Mouse (Mus musculus) mouse embryonic stem cell (cell line): Measurements from ENCODE around the gene Narfl.
"Not testable (repeated sequence)": the region's sequence is repeated elsewhere in the genome, so short reads cannot be mapped to it uniquely, and the experiment has no call there.

Experiments used
- in situ Hi-C, 2 experiments: fragments of 300-500 bp; cut with MboI; formaldehyde crosslinking; loops; 1 replicate in 1 of 2; 3 replicates in 1 of 2; pipeline ENCODE4 v1.14.3; 2019 to 2020; ENCODE audit warnings: low sequenced_read_pairs in 2 of 2, low pct_unique_long_range_greater_than_20kb in 1 of 2, mixed read lengths in 1 of 2; ENCODE audit not compliant: unreplicated experiment in 1 of 2

Gene Narfl

DNA sequence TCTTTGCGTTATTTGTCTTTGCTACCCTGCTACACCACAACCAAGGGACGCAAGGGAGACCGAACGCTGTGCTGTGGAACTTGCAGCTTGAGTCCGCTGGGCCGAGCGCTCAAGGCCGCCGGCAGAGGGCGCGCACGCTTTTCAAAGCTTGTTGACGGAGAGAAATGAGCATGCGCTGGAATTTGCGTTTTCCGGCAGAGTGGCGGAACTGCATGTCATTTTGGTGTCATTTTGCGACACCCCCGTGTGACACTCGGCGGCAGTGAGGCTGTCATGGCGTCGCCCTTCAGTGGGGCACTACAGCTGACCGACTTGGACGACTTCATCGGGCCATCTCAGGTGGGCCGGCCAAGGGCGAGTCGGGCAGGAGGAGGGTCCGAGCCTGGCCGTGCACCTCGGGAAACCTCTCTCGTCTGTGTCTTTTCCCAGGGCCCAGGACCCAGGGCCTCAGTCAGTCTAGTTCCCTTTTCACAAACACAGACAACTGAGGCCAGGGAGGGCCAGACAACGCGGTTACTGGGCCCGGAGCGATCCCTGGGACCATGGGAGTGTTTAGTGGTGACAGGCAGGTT, at the start of gene Narfl:
Narfl (plus strand) TSS at position 228 of the 572 bp plus-strand sequence.
- in situ Hi-C loops, result no loop called here

DNA sequence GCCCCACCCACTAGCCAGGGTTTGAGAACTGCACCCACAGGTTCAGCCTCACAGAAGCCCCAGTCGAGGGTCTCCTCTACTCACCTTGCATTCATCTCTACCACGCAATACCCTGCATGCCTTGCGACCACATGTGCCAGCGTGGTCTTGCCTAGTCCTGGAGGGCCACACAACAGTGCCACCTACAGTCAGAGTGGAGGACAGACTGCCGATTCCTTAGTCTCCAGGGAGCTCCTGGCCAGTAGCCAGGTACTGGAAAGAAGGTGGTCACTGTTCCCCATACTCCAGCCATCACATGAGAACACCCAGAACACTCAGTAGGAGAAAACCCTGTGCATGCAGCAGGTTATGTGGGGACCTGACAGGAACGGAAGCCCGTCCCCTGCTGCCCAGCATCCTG, 49.7 kb upstream of the Narfl start:
- in situ Hi-C loops, result no loop called here

DNA sequence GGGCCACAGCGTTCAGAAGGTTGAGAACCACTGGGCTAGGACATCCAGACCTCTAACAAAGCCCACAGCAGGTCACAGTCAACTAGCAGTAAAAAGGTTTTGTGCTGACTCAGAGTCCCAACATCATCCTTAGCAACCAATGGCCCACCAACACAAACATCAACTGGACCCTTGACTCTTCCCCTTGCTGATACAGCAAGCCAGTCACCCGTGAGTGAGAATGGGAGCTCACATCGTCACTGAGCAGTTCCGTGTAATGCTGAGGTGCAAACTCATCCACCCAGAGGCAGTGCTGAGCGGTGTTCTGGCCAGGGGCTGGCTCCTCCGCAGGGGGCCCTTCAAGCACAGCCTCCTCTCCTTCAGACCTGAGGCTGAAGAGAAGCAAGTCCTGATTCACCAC, 48.3 kb upstream of the Narfl start:
- in situ Hi-C loops, result no loop called here

DNA sequence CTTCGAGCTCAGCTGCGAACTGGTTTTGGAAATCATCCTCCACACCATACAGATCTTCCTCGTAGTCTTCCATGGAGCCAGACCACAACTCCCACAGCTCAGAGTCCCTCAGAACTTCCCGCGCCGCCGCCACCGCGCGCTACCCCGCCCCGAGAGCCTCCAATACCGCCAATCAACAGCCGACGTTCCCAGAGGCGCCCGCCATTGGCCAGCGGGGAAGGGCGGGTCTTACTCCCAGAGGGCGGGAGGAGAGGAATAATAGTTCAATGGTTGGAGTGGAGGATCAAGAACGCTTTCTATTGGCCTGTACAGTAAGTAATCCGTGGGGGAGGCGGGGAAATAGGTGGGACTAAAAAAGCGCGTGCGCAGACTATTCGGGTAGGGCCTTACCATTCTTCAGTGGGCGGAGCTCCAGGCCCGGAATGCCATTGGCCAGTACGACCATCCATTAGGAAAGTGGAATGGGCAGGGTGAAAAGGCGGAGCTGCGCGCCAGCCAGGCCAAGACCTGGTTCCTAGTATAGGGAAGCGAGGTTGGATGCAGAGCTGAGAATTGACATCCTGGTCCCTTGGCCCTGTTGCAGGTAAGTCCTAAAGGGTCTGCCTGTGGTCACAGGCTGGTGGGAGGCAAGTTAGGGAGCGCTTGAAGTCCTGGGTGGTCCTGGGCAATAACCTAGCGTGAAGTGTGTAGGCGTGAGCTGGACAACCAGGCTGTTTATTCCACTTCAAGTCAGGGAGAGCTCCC, 46.1 kb upstream of the Narfl start, which contains the start of the genes Chtf18 and Rpusd1:
Chtf18 (minus strand) TSS at position 155 of the 744 bp plus-strand sequence.
Rpusd1 (plus strand) TSS at position 406 of the 744 bp plus-strand sequence.
- in situ Hi-C loops, result no loop called here

DNA sequence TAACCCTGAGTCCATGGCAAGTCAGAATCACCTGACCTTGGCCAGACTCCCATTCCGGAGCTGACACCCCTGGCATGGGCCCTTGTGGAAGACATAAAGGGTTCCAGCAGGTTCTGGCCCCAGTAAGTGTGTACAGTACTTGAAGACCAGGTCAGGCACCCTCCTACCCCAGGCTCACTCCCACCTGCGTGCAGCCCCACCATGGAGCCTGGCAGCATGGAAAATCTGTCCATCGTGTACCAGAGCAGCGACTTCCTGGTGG, 45.6 kb upstream of the Narfl start:
- in situ Hi-C loops, result no loop called here

DNA sequence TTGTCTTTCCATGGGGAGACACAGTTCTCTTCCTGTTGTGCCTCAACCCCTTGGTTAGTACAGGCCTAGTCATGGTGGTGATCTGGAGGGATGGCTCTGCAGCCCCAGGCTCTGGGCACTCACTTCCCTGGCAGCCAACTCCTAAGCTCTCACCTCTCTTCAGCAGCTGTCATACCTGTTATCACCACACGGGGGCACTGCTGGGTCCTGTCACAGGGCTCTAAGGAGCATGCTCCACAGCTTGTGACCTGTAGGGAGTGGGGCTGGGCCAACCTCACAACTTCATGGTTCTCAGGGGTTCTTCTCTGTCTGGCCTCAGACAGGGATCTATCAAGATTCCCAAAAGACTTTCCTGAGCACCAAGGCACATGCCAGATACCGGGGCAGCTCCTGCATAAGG, 41.5 kb upstream of the Narfl start:
- in situ Hi-C loops, result loop anchor here (5.0 to 10.0 kb wide), 2 partner anchors 35 to 63 kb away; partner anchors contain the start of genes AC134908.4 (in 1 of the 2), Fam173a (in 1 of the 2) and Metrn (in 1 of the 2)

DNA sequence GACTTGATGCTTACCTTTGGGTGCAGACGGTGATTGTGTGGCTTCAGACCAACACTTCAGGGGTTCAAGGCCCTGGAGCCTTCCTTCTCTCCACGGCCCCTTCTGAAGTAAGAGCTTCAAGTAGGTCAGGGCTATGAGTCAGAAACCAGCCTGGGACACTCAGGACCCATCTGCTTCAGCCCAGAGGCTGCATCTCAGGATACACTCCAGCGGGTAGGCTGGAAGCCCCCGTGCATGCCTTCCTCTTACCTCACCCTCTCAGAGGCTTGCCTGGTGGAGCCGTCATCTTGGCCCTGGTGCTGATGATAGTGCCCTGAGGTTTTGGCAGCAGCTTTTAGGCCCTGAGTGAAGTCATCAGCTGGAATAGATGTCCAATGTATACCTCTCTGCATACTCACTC, 38.3 kb upstream of the Narfl start:
- in situ Hi-C loops, result loop anchor here in 1 of 2 experiments (10.0 kb wide), 1 partner anchor 60 kb away; the partner anchor contains the start of genes AC134908.4, Fam173a and Metrn

DNA sequence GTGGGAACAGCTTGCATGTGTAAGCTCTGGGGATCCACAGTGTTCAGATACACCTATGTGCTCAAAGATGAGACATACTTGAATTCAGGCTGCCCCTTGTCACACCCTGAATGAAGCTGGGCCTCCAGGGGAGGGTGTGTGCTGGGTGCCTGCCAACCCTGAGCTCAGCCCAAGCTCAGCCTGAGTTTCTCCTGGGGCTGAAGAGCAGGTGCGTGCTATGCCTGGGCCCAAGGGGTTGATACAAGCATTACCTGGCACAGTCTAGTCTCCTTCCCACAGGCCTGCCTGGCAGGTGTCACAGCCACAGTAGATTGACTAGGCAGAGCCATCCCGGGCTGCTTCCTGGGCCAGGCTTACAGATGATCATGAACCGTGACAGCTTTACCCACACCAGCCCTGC, 37.8 kb upstream of the Narfl start, which contains the start of gene Mslnl:
Mslnl (plus strand) TSS at position 298 of the 400 bp plus-strand sequence.
- in situ Hi-C loops, result loop anchor here in 1 of 2 experiments (10.0 kb wide), 1 partner anchor 59 kb away; the partner anchor contains the start of genes AC134908.4, Fam173a and Metrn

DNA sequence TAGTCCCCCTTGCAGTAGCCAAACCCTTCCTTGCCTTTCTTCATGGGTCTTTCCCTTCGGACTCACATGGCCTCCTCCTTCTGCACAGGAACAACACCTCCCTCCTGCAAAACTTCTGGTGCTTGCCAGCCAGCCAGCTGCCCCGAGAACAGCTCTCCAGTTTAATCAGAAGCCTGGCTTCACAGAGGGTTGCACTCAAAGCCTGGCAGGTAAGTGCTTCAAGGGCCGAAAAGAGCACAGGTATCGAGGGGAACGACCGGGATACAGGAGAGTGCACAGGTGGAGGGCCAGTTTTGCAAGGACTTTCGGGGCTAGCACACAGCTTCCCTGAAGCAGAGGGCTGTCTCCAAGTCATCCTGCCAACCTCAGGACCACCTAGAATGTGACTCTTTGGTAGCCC, 34.7 kb upstream of the Narfl start:
- in situ Hi-C loops, result loop anchor here in 1 of 2 experiments (10.0 kb wide), 1 partner anchor 56 kb away; the partner anchor contains the start of genes AC134908.4, Fam173a and Metrn

DNA sequence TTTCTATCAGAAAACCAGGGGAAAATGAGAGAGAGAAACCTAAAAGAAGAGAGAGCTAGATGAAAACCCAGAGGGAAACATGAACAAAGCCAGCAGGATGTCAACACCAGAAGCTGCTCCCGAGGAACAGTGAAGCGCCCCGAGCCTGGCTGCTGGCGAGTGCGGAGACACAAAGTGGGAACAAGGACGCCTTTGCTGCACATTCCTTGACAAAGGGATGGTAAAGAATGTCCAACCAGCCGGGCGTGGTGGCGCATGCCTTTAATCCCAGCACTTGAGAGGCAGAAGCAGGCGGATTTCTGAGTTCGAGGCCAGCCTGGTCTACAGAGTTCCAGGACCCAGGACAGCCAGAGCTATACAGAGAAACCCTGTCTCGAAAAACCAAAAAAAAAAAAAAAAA, 32.1 kb upstream of the Narfl start:
- in situ Hi-C loops, result not testable (repeated sequence)

DNA sequence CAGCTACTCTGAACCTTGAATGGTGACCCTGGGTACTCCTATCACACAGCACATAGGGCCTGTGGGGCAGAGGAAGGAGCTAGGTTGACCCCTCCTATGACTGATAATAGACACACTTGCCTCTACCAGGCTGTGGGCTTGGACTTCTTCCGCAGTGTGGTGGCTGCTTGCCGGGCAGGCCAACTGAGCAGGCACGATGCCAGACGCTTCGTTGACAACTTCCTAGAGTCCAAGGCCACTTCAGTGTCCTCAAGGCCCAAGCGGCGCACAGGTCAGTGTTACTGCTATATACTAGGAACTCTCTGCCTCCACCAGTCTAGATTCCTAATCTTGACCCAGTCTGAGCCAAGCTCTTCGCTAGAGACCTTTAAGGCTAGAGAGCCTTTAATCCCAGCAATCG, 29.7 kb upstream of the Narfl start:
- in situ Hi-C loops, result no loop called here

DNA sequence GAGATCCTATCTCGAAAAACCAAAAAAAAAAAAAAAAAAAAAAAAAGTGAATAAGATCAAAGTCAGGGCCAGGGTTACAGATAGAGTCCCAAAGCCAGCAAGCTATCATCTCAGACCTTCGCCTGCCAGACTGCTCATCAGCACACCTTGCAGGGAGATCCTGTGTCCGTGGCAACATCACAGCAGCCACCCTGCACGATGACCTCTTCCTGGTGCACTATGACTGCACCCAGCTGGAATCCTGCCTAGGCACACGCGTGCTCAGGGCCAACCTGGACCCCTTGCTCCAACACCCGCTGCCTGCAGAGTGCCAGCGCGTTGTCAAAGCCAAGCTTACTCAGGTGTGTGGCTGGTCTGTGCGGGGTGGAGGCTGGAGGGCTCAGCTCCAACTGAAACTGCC, 29.3 kb upstream of the Narfl start:
- in situ Hi-C loops, result no loop called here

DNA sequence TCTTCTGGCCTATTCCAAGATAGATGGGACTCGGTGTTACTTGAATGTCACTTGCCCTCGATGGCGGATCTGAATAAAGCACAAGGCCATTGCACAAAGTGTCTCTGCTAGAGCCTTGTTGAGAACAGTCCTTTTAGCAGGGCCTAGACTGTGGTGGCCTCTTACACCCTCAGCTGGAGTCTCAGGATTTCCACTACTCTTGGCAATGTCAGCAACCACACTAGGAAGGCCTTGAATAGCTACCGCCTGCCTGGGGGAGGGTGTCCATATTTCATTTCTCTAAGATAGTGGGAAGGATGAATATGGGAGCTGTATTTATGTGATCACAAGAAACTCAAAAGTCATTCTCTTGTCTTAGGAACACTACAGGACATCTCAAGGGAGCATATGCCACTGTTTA, 25.3 kb upstream of the Narfl start:
- in situ Hi-C loops, result no loop called here

DNA sequence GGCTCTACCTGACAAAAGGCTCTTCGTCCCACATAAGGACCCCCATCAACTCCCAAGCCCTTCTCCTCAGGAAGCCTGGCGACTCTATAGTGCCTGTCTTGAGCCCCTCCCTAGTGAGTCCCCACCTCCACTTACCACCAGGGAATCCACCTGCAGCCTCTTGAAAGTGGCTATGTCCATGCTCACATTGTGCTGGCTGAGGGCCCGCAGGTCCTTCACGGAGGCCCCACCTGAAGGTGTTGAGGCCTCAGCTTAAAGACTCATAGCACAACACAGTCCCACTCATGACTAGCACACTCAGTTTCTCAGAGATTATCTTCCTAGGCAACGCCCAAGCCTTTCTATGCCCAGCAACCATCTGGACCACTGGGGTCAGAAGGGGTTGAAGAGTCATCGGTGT, 24.3 kb upstream of the Narfl start:
- in situ Hi-C loops, result no loop called here

DNA sequence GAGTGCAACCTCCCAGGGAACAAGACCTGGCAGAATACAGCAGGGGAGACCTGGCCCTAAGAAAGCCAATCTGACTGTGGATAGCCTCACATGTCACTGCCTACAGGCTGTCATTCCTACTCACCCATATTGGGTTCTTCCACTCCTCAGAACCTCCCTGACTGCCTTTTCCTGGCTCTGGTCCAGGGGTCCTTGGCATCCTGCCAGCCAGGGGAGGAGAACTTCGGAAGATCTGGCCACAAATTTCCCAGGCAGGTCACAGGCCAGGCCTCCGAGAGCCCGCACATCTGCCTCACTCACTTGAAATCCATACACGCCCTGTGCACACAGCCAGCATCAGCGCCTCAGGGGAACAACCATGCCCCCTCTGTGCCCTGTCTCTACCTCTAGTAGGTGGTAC, 22.1 kb upstream of the Narfl start:
- in situ Hi-C loops, result no loop called here

DNA sequence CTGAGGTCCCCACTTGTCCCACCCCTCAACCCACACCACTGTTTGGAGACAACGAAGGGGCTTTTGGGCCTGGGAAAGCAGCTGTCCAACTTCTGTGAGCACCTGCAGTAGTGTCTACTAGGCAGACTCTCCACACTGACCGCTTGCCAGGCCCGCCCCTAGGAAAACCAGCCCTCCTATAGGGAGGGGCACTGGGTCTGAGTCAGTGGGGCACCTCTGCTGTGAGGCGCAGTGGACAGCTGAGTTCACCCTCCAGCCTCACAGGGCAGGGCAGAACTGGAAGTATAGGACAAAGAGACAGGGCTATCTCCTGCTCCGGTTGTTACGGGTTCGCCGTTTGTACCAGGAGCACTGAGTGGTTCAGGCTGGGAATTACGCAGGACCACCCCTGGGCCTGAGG, 19.3 kb upstream of the Narfl start, which contains the start of gene Msln:
Msln (minus strand) TSS at position 138 of the 400 bp plus-strand sequence.
- in situ Hi-C loops, result no loop called here

DNA sequence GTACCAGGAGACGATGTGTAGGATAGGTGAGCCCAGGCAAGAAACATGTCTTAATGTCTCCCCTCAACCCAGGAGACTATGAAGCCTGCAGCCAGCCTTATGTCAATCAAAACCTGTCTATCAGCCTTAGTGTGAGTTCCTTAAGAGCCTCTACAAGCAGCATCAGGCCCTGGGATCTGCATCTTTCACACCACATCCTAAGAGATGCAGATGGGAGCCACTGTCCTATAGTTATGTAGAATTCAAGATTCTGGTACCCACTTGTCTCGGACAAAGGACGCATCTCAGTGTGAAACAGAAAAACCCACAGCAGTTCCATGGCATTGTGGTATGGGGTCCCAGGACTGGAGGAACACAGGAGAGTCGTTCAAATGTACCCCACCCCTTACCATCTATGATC, 18.5 kb upstream of the Narfl start:
- in situ Hi-C loops, result no loop called here

DNA sequence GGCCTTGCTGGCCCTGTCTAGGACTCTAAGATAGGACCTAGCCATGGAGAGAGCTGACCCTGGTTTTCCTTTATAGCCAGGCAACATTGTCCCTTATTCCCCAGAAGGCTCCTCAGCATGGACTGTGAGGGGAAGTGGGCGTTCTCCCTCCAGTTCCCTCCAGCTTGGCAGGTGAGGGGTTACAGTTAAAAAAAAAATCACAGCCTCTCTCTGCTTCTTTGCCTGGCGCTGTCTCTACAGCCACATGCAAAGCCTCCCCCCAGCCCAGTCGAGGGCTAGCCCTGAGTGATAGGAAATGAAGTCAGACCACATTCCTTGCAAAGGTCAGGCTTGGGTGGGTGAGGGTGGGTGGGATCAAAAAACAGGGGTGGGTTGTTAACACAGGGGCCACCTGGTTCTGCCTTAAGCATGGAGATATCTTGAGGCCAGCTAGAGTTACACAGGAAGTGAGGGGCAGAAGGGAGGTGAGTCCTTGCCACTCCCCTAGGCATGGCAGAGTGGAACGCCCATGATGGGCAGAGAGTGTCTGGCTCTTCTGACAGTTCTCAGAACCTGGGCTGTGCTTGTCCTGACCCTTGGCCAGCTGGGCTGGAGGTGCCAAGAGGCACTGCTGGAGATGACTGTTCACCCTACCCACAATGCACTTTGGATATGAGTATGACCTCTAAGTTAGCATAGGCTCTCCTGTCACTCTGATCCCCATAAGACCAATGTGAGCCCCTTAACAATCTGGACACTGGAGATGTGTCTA, 17.8 kb upstream of the Narfl start:
- in situ Hi-C loops, result no loop called here
